Mouse (Mus musculus) telencephalon, adult 2 months (tissue): ENCODE results near the gene Ccdc62.
A peak's percentile ranks its signal among the peaks of the same experiment; 100 is the strongest.

Source experiments
- DNase-seq: peaks from one replicate; pipeline ENCODE4 v3.0.0-alpha.2; 2011; ENCODE audit warnings: low read depth, low spot score

The Ccdc62 gene

GRCm38 (mm10) chr5:123935931-123936330 is 5.5 kb downstream of the Ccdc62 start:
- DNase-seq, result no peak

DNA sequence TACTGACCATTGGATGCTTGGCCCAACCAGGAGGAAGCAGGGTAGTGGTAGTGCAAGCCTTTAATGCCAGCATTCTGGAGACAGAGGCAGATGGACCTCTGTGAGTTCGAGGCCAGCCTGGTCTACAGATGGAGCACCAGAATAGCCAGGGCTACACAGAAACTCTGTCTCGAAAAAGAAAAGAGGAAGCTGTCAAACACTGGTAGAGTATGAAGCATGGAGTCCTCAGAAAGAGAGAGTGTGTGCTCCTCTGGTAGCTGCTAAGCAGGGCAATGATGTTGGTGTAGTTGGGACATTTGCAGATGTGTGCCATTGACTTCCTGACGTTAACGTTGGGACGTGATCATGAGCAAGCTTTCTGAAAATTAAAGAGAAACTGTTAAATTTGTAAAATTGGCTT is 8.0 kb downstream of the Ccdc62 start:
- DNase-seq, result no peak

- DNase-seq, result no peak
These were observed 16.1 kb downstream of the Ccdc62 start for GRCm38 (mm10) chr5:123946546-123946945.

DNA sequence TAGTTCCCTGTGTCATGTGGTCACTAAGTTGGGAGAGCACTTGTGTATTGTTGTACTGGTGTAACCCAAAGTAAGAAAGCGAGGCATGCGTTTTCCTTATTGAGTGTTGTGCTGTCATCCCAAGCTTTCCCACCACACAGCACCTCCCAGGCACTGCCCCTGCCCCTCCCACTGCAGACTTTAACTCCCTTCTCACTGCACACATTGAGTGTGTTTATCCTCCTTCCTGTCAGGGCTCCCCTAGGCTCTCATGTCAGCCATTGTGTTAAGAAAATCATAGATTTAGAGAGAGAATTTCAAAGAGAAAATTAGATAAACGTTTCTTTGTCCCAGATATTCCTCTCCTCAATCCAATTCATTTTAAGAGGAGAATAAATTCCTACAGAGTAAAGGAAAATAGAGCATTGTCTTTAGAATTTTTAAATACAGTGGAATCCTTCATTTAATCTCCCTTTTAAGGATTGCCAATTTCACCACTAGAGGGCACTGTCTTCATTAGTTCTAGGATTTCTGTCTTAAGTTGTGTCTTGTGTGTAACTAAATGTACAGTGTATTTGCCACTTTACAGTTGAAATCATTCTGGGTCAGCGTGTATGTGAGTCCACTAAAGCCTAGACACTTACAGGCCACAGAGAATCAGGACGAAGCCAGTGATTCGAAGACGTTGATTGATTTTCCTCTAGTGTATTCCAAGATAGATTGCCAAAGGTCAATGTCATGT is 16.7 kb downstream of the Ccdc62 start:
- peak; percentile 64 for DNase-seq

GRCm38 (mm10) chr5:123952365-123953045 is 22.0 kb downstream of the Ccdc62 start:
- peak; percentile 66 for DNase-seq

DNA sequence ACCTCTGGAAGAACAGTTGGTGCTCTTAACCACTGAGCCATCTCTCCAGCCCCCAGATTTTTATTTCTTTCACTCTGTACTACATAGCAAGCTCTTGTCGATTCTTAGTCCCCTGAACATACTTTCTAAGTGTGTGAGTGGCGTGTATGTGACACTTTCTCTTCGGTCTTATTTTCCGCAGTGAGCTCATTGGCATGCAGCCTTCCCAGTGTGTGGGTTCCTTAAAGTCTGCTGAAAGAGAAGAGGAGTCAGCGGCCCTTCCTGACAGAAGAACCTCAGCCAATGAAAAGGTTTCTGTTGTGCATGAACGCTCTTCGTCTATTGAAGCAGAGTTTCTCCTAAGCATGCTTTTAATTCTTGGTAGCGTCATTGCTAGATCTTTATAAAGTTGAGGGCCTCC is 26.7 kb downstream of the Ccdc62 start:
- no peak for DNase-seq

DNA sequence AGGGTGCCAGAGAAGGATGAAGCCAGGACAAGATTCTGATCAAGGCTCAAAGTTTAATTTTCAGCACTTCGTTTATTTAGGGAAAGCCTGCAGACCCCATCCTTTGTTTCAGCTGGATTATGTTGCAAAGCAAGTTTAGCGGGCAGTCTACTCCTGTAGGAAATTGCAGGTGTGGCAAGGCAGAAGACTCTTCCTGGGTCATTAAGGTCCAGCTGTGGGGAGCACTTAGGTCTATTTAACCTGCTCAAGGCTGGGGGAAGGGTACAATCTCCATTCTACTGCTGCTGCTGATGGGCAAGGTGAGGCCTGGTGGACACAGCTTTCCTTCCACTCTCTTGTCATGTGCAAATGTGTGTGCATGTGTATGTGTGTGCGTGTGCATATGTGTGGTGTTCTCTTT is 28.5 kb downstream of the Ccdc62 start:
- no peak for DNase-seq

DNA sequence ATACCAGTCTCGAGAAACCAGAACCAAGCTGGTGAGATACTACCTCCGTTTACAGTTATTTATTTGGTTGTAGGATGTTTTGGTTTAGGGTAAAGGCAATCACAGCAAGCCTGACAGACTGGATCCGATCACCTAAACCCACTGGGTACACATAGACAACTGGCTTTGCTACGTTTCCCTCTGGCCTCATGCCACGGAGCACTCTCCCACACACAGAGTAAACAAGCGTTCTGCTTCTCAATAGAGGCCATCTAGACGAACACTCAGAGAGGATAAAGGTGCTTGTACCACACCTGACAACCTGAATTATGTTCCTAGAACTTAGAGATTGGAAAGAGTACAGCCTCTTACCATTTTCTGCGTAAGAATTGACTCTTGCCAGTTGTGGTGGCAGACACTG is 29.6 kb downstream of the Ccdc62 start:
- DNase-seq, result no peak

DNA sequence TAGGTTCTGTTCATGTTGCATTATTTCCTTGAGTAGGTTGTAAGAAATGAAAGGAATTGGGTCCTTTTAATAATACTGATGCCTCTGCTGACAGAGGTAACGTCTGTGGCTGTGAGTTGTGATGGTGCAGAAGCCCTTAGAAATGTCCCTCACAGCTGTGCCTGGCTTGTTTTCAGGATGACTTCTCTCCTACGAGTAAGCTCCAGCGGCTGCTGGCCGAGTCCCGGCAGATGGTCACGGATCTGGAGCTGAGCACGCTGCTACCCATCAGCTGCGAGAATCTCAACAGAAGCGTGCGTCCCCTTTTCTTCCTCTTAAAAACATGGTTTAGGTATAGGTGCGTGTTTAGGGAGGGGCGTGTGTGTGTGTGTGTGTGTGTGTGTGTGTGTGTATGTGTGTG is 30.6 kb downstream of the Ccdc62 start:
- no peak for DNase-seq

GRCm38 (mm10) chr5:123964208-123964607 is 33.7 kb downstream of the Ccdc62 start:
- DNase-seq, result no peak

DNA sequence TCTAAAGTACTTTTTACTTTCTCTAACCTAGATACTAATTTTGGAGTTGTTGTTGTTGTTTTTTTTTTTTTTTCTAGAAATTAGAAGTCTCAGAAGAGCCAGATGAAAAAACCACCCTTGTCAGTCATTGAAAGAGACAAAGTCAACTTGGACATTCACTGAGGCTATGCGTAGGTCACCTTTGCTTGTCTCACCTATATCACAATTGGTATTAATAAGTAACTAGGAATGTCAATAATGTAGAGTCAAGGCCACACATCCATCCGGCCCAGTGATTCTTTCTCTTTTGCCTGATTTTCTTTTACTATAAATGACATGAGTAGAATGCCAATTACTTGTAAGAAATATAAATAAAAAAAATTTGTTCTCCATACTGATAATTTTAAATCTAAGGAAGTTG is 36.3 kb downstream of the Ccdc62 start:
- no peak for DNase-seq

- no peak for DNase-seq
These were observed 38.0 kb downstream of the Ccdc62 start for GRCm38 (mm10) chr5:123968468-123968867.

- no peak for DNase-seq
These were observed 38.7 kb downstream of the Ccdc62 start for GRCm38 (mm10) chr5:123969216-123969615.

DNA sequence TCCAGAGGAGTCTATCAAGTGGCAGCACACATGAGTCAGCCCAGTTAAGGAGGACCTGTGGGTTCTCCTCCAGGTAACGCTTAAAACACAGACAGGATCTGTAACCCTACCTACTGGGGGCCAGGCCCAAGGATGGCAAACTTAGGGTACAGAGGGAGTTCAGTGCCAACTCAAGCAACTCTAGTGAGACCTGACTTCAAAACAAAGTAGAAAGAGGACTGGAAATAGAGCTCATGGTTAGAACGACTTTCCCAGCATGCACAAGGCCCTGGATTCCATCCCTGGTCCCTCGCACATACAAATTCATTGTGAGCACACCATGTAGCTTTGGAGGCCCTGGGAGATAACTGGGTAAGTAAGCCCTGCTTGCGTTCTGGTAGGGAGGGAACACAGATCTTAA is 40.1 kb downstream of the Ccdc62 start:
- DNase-seq, result no peak

DNA sequence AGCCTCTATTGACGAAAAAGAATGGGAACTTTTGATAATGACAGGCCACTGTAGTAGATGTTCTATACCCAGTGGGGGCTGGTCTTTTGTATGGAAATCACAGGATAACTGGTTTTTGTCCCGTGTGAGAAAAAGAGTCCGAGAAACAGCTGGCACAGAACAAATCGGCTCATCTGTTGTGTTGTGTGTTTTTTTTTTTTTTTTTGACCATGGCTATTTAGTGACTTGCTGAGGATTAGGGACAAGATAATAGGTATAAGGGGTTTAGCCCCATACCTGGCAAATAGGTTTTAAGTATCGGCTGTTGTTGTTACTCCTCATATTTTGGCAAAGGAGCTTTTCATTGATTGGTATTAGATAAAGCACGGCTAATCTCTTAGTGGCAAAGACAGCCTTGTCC is 42.0 kb downstream of the Ccdc62 start:
- no peak for DNase-seq

DNA sequence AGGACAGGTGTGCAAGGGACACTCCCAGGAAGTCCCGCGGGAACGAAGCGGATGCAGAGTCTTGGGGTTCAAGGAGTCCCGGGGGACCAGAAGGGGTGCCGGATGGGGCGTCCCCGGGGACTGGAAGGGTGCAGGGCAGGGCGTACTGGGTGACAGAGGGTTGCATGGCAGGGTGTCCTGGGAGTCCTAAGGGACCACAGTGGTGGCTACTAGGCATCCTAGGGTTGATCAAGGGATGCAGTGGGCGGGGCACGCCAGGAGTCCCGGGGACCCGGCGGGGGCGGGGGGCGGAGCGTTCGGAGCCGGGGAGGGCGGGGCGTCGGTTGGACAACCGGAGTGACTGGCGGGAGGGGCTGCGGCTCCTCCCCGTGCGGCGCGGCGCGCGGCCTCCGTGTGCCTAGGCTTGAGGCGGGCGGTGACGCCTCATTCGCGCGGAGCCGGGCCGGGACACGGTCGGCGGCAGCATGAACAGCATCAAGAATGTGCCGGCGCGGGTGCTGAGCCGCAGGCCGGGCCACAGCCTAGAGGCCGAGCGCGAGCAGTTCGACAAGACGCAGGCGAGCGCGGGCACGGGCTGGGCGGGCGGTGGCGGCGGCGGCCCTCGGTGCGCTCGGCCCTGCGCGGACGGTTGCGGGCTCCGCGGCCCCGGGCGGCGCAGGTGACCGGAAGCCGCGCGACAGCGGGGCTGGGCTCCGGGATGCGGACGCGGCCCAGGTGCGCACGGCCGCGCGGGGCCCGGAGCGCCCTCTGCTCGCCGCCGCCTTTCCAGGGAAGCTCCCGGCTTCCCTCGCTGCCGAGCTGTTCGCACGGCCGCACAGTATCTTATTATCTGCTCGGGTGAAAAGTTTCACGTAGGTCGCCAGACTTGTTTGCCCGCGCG is 43.1 kb downstream of the Ccdc62 start, which contains the start of gene Hip1r:
Gene Hip1r (plus strand): TSS at position 330 of the 880 bp plus-strand sequence.
- no peak for DNase-seq

DNA sequence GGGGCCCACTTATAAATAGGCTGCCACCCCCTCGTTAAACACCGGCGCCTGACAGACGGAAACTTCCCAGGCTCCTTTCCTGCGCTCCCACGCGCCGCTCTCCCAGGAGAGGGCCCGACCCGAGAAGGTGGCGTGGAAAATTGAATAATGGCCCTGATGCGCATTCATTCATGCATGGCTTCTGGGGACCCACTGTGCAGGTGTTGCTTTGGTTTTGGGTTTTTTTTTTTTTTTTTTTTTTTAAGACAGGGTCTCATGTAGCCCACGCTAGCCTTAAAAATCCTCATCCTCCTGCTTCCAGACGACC is 43.7 kb downstream of the Ccdc62 start:
- DNase-seq, result no peak

- no peak for DNase-seq
These were observed 44.2 kb downstream of the Ccdc62 start for GRCm38 (mm10) chr5:123974616-123975111.

DNA sequence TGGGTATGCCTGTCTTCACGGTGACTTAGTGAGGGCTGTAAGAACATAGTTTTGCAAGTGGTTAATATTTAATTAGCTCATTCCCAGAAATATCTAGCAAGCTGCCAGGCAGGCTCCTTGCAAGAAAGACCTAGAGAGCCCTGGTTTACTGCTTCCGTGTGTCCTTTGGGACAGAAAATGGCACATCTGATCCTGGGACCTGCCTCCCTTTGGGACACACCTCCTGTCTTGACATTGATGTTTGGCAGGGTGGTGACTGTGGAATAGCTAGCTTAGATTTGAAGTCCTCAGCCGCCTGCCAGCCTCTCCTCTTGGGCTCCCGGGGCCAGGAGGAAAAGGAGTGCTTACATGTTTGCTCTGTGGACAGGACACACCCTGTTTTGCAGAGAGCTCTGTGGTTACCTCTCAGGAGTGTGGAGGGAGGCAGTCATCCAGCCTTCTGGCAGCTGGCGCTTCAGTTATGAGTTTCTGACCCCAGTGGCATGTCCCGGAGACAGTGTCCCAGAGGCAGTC is 45.2 kb downstream of the Ccdc62 start:
- DNase-seq, result no peak

GRCm38 (mm10) chr5:123977231-123977630 is 46.8 kb downstream of the Ccdc62 start:
- DNase-seq, result no peak

- DNase-seq, result no peak
These were observed 47.7 kb downstream of the Ccdc62 start for GRCm38 (mm10) chr5:123978131-123978530.
